Mouse (Mus musculus): ENCODE data around the gene Thada.
"Not testable (repeated sequence)": the region's sequence is repeated elsewhere in the genome, so short reads cannot be mapped to it uniquely, and the experiment has no call there.

Gene Thada

GRCm38 (mm10) chr17:84256278-84256819, 209.7 kb downstream of the Thada start:
- DNase-seq, result no peak

- no peak for DNase-seq
Observed at GRCm38 (mm10) chr17:84255841-84256240, 210.2 kb downstream of the Thada start.

GRCm38 (mm10) chr17:84251426-84251825, 214.6 kb downstream of the Thada start:
- no peak for DNase-seq

GRCm38 (mm10) chr17:84244182-84244920, 221.7 kb downstream of the Thada start:
- no peak for DNase-seq

- no peak for DNase-seq
Observed at GRCm38 (mm10) chr17:84243759-84244158, 222.2 kb downstream of the Thada start.

GRCm38 (mm10) chr17:84241308-84241957, 224.6 kb downstream of the Thada start:
- no peak for DNase-seq

- no peak for DNase-seq
Observed at GRCm38 (mm10) chr17:84239679-84240292, 226.2 kb downstream of the Thada start.

GRCm38 (mm10) chr17:84238174-84238573, 227.8 kb downstream of the Thada start:
- no peak for DNase-seq

GRCm38 (mm10) chr17:84236781-84237557, 229.0 kb downstream of the Thada start:
- no peak for DNase-seq

- no peak for DNase-seq
Observed at GRCm38 (mm10) chr17:84235399-84235928, 230.5 kb downstream of the Thada start.

GRCm38 (mm10) chr17:84234785-84235184, 231.2 kb downstream of the Thada start:
- not testable (repeated sequence) for DNase-seq

- DNase-seq, result no peak
Observed at GRCm38 (mm10) chr17:84233758-84234157, 232.2 kb downstream of the Thada start.

- DNase-seq, result no peak
Observed at GRCm38 (mm10) chr17:84231361-84231760, 234.6 kb downstream of the Thada start.

- no peak for DNase-seq
Observed at GRCm38 (mm10) chr17:84228223-84228622, 237.8 kb downstream of the Thada start.

GRCm38 (mm10) chr17:84226681-84227080, 239.3 kb downstream of the Thada start:
- no peak for DNase-seq

GRCm38 (mm10) chr17:84226231-84226630, 239.8 kb downstream of the Thada start:
- DNase-seq, result no peak

- DNase-seq, result no peak
Observed at GRCm38 (mm10) chr17:84224217-84224887, 241.7 kb downstream of the Thada start.

GRCm38 (mm10) chr17:84218841-84219240, 247.2 kb downstream of the Thada start:
- DNase-seq, result not testable (repeated sequence)

GRCm38 (mm10) chr17:84217696-84218095, 248.3 kb downstream of the Thada start:
- no peak for DNase-seq

- DNase-seq, result no peak
Observed at GRCm38 (mm10) chr17:84215264-84215960, 250.6 kb downstream of the Thada start.

- no peak for DNase-seq
Observed at GRCm38 (mm10) chr17:84213464-84213863, 252.5 kb downstream of the Thada start.

All from right cerebral cortex, postnatal 14 days (tissue).